Mouse (Mus musculus) liver, embryonic 12.5 days (tissue): ENCODE data around the gene Vps13c. TPM values are rescaled to one million over a fixed set of nuclear protein-coding genes. Genes with fewer than 3 reads are reported as not detected.
A peak's percentile ranks its signal among the peaks of the same experiment; 100 is the strongest.

Experiments used
- ATAC-seq: fragments of 200-750 bp; cut with Nextera tagmentation; 2 replicates; pipeline ENCODE4 v1.8.0; 2017; ENCODE audit warnings: moderate number of reproducible peaks, mild to moderate bottlenecking, moderate library complexity
- H3K27ac ChIP-seq: fragments of 300-500 bp; sonication (generic); 2 replicates; pipeline ENCODE4 v1.5.1; 2016; ENCODE audit warnings: mild to moderate bottlenecking
- H3K27me3 ChIP-seq: fragments of 300-500 bp; sonication (generic); replicated peaks from 2 replicates; pipeline ENCODE4 v1.6.1; 2016; ENCODE audit warnings: mild to moderate bottlenecking, moderate library complexity
- H3K36me3 ChIP-seq: fragments of 300-500 bp; sonication (generic); 2 replicates; pipeline ENCODE4 v1.6.1; 2016; ENCODE audit warnings: mild to moderate bottlenecking, moderate library complexity
- H3K4me1 ChIP-seq: fragments of 300-500 bp; sonication (generic); 2 replicates; pipeline ENCODE4 v1.6.1; 2016
- H3K4me2 ChIP-seq: fragments of 300-500 bp; sonication (generic); 2 replicates; pipeline ENCODE4 v1.6.1; 2016; ENCODE audit warnings: mild to moderate bottlenecking, moderate library complexity
- H3K4me3 ChIP-seq: fragments of 300-500 bp; sonication (generic); 2 replicates; pipeline ENCODE4 v1.5.1; 2016; ENCODE audit warnings: mild to moderate bottlenecking, moderate library complexity
- H3K9ac ChIP-seq: fragments of 300-500 bp; sonication (generic); 2 replicates; pipeline ENCODE4 v1.6.1; 2016; ENCODE audit warnings: mild to moderate bottlenecking, moderate library complexity
- H3K9me3 ChIP-seq: fragments of 300-500 bp; sonication (generic); replicated peaks from 2 replicates; pipeline ENCODE4 v1.6.1; 2016; ENCODE audit warnings: mild to moderate bottlenecking, moderate library complexity
- WGBS: fragments of 180-500 bp; shearing (Covaris S2); methylation state at CpG from one replicate; pipeline ENCODE4 v1.1.7; 2016; ENCODE audit not compliant: insufficient replicate concordance; 5-methylcytosine and 5-hydroxymethylcytosine counted together
- polyA plus RNA-seq: library from polyadenylated mRNA; unstranded; fragments of >200 nt; fragmentation: Nextera tagmentation; extraction: Ambion mirVana; gene quantifications from 2 replicates; pipeline ENCODE4 v1.2.1, GENCODE M21; 2016

Vps13c gene
- polyA plus RNA-seq, 1 experiment from 2014 or later: 9.7 TPM

GRCm38 (mm10) chr9:67834535-67834934 lies 5.7 kb upstream of the Vps13c start:
- Histone ChIP-seq H3K4me3 (no peak overlapping the region), H3K36me3 (no peaks in the 10 kb centered on the region), H3K27me3 (peaks cover 50% of the 10 kb centered on the region), H3K9me3 (peaks cover 4% of the 10 kb centered on the region; the same call in 1 of the 2 replicates), H3K27ac (no peak overlapping the region), H3K9ac (no peak overlapping the region), H3K4me2 (no peak overlapping the region), H3K4me1 (peaks cover 51% of the 10 kb centered on the region)
- no peak for ATAC-seq
- WGBS: 76% methylated on average over 5 of the region's 5 CpGs

- H3K4me1 ChIP-seq: peaks cover 49% of the 10 kb centered on the region
- H3K4me3 ChIP-seq: no peak overlapping the region
- H3K9me3 ChIP-seq: peaks cover 4% of the 10 kb centered on the region; the same call in 1 of the 2 replicates
- no peak overlapping the region for H3K9ac ChIP-seq
- H3K27ac ChIP-seq: no peak overlapping the region
- no peak overlapping the region for H3K4me2 ChIP-seq
- WGBS: 72% methylated on average over 2 of the region's 2 CpGs
- peaks cover 23% of the 10 kb centered on the region for H3K27me3 ChIP-seq
- ATAC-seq: no peak
- no peaks in the 10 kb centered on the region for H3K36me3 ChIP-seq
These were observed 2.9 kb upstream of the Vps13c start for GRCm38 (mm10) chr9:67837311-67837710.

- Histone ChIP-seq H3K9ac (peak overlapping the region; percentile 49), H3K27me3 (no peaks in the 10 kb centered on the region), H3K27ac (peak overlapping the region; percentile 65), H3K4me1 (peaks cover 88% of the 10 kb centered on the region), H3K4me2 (peak overlapping the region; percentile 78), H3K36me3 (peaks cover 13% of the 10 kb centered on the region), H3K4me3 (peak overlapping the region; percentile 81), H3K9me3 (no peaks in the 10 kb centered on the region)
- WGBS: 17% methylated on average over 5 of the region's 5 CpGs
- no peak for ATAC-seq
These were observed 2.6 kb downstream of the Vps13c start for GRCm38 (mm10) chr9:67842797-67843196.

- 65% methylated on average over 4 of the region's 4 CpGs for WGBS
- Histone ChIP-seq H3K4me1 (peaks cover 87% of the 10 kb centered on the region), H3K4me3 (no peak overlapping the region), H3K4me2 (peak overlapping the region; percentile 78; the same call in 1 of the 2 replicates), H3K36me3 (peaks cover 24% of the 10 kb centered on the region), H3K9me3 (no peaks in the 10 kb centered on the region), H3K27ac (peak overlapping the region; percentile 30; the same call in 1 of the 2 replicates), H3K9ac (no peak overlapping the region), H3K27me3 (no peaks in the 10 kb centered on the region)
- ATAC-seq: no peak
These were observed 4.8 kb downstream of the Vps13c start for GRCm38 (mm10) chr9:67845012-67845411.

- Histone ChIP-seq H3K27me3 (no peaks in the 10 kb centered on the region), H3K9ac (no peak overlapping the region), H3K4me2 (no peak overlapping the region), H3K27ac (no peak overlapping the region), H3K4me3 (no peak overlapping the region), H3K4me1 (peaks cover 89% of the 10 kb centered on the region), H3K9me3 (no peaks in the 10 kb centered on the region), H3K36me3 (peaks cover 24% of the 10 kb centered on the region)
- 61% methylated on average over 5 of the region's 5 CpGs for WGBS
- ATAC-seq: no peak
These were observed 5.5 kb downstream of the Vps13c start for GRCm38 (mm10) chr9:67845648-67846047.

- WGBS: 84% methylated on average over 2 of the region's 2 CpGs
- no peak overlapping the region for H3K4me2 ChIP-seq
- H3K4me3 ChIP-seq: no peak overlapping the region
- H3K27ac ChIP-seq: no peak overlapping the region
- no peaks in the 10 kb centered on the region for H3K9me3 ChIP-seq
- H3K4me1 ChIP-seq: peaks cover 87% of the 10 kb centered on the region
- H3K9ac ChIP-seq: no peak overlapping the region
- ATAC-seq: no peak
- peaks cover 27% of the 10 kb centered on the region for H3K36me3 ChIP-seq
- H3K27me3 ChIP-seq: no peaks in the 10 kb centered on the region
These were observed 5.9 kb downstream of the Vps13c start for GRCm38 (mm10) chr9:67846089-67846488.

- Histone ChIP-seq H3K4me2 (no peak overlapping the region), H3K4me1 (peaks cover 71% of the 10 kb centered on the region), H3K27ac (no peak overlapping the region), H3K36me3 (peaks cover 37% of the 10 kb centered on the region), H3K27me3 (no peaks in the 10 kb centered on the region), H3K9ac (no peak overlapping the region), H3K9me3 (no peaks in the 10 kb centered on the region), H3K4me3 (no peak overlapping the region)
- WGBS: 82% methylated on average over 3 of the region's 3 CpGs
- ATAC-seq: no peak
These were observed 7.4 kb downstream of the Vps13c start for GRCm38 (mm10) chr9:67847606-67848005.

- Histone ChIP-seq H3K4me1 (peaks cover 54% of the 10 kb centered on the region), H3K4me3 (no peak overlapping the region), H3K36me3 (peaks cover 53% of the 10 kb centered on the region), H3K27ac (no peak overlapping the region), H3K4me2 (no peak overlapping the region), H3K9me3 (no peaks in the 10 kb centered on the region), H3K27me3 (no peaks in the 10 kb centered on the region), H3K9ac (no peak overlapping the region)
- ATAC-seq: no peak
- 76% methylated on average over 12 of the region's 12 CpGs for WGBS
These were observed 9.2 kb downstream of the Vps13c start for GRCm38 (mm10) chr9:67849397-67849796.

GRCm38 (mm10) chr9:67849846-67850245 lies 9.7 kb downstream of the Vps13c start:
- Histone ChIP-seq H3K4me1 (peaks cover 50% of the 10 kb centered on the region), H3K27ac (no peak overlapping the region), H3K4me3 (no peak overlapping the region), H3K4me2 (peak overlapping the region; percentile 9; the same call in 1 of the 2 replicates), H3K27me3 (no peaks in the 10 kb centered on the region), H3K9me3 (no peaks in the 10 kb centered on the region), H3K36me3 (peaks cover 58% of the 10 kb centered on the region), H3K9ac (no peak overlapping the region)
- WGBS: 88% methylated on average over 3 of the region's 3 CpGs
- 0 out of 2 replicates have a peak, but pooled peaks have one; percentile 16 for ATAC-seq

GRCm38 (mm10) chr9:67851150-67851549 lies 11.0 kb downstream of the Vps13c start:
- peaks cover 59% of the 10 kb centered on the region for H3K36me3 ChIP-seq
- H3K4me2 ChIP-seq: no peak overlapping the region
- H3K4me1 ChIP-seq: peaks cover 39% of the 10 kb centered on the region
- H3K27ac ChIP-seq: no peak overlapping the region
- H3K9me3 ChIP-seq: no peaks in the 10 kb centered on the region
- ATAC-seq: peak; percentile 66; the same call in 1 of the 2 replicates
- no peaks in the 10 kb centered on the region for H3K27me3 ChIP-seq
- whole genome bisulfite sequencing: 65% methylated on average over 4 of the region's 4 CpGs
- no peak overlapping the region for H3K9ac ChIP-seq
- H3K4me3 ChIP-seq: no peak overlapping the region

GRCm38 (mm10) chr9:67860273-67860672 lies 20.1 kb downstream of the Vps13c start:
- peak; percentile 53 for ATAC-seq
- Histone ChIP-seq H3K4me2 (no peak overlapping the region; the same call in 1 of the 2 replicates), H3K9ac (peak overlapping the region; percentile 17; the same call in 1 of the 2 replicates), H3K9me3 (no peaks in the 10 kb centered on the region), H3K27me3 (no peaks in the 10 kb centered on the region), H3K36me3 (peaks cover 56% of the 10 kb centered on the region), H3K27ac (peak overlapping the region; percentile 81), H3K4me1 (peaks cover 57% of the 10 kb centered on the region), H3K4me3 (no peak overlapping the region)
- WGBS: 27% methylated on average over 2 of the region's 2 CpGs

GRCm38 (mm10) chr9:67863332-67863731 lies 23.1 kb downstream of the Vps13c start:
- ATAC-seq: peak; percentile 91
- Histone ChIP-seq H3K36me3 (peaks cover 42% of the 10 kb centered on the region), H3K9ac (no peak overlapping the region), H3K4me1 (peaks cover 70% of the 10 kb centered on the region), H3K4me3 (no peak overlapping the region), H3K27ac (peak overlapping the region; percentile 73), H3K27me3 (no peaks in the 10 kb centered on the region), H3K4me2 (peak overlapping the region; percentile 49), H3K9me3 (no peaks in the 10 kb centered on the region)
- 33% methylated on average over 5 of the region's 5 CpGs for WGBS

GRCm38 (mm10) chr9:67864011-67864410 lies 23.8 kb downstream of the Vps13c start:
- Histone ChIP-seq H3K27me3 (no peaks in the 10 kb centered on the region), H3K4me2 (no peak overlapping the region; the same call in 1 of the 2 replicates), H3K4me3 (no peak overlapping the region), H3K27ac (peak overlapping the region; percentile 73), H3K9me3 (no peaks in the 10 kb centered on the region), H3K36me3 (peaks cover 38% of the 10 kb centered on the region), H3K9ac (no peak overlapping the region), H3K4me1 (peaks cover 71% of the 10 kb centered on the region)
- no peak for ATAC-seq
- 66% methylated on average over 4 of the region's 4 CpGs for WGBS
